Mouse (Mus musculus) gonadal fat pad, adult 2 months (tissue): ENCODE data around the gene Pth1r. TPM values are rescaled to one million over a fixed set of nuclear protein-coding genes. Genes with fewer than 3 reads are reported as not detected.

Source experiments
- DNase-seq: peaks from one replicate; pipeline ENCODE4 v3.0.0-alpha.2; 2012; ENCODE audit warnings: low read depth
- polyA plus RNA-seq: library from polyadenylated mRNA; depleted of rRNA; stranded (reverse); fragments of >200 nt; gene quantifications from 2 replicates; pipeline ENCODE4 v1.2.3, GENCODE M21; 2012

Gene Pth1r
- polyA plus RNA-seq, 1 experiment = 35.6 TPM

GRCm38 (mm10) chr9:110716775-110717174 is 30.2 kb downstream of the Pth1r start:
- no peak for DNase-seq

- no peak for DNase-seq
Observed at GRCm38 (mm10) chr9:110715426-110715825, 31.5 kb downstream of the Pth1r start.

GRCm38 (mm10) chr9:110713389-110713788 is 33.6 kb downstream of the Pth1r start:
- no peak for DNase-seq

GRCm38 (mm10) chr9:110712545-110712944 is 34.4 kb downstream of the Pth1r start:
- DNase-seq = no peak

DNA sequence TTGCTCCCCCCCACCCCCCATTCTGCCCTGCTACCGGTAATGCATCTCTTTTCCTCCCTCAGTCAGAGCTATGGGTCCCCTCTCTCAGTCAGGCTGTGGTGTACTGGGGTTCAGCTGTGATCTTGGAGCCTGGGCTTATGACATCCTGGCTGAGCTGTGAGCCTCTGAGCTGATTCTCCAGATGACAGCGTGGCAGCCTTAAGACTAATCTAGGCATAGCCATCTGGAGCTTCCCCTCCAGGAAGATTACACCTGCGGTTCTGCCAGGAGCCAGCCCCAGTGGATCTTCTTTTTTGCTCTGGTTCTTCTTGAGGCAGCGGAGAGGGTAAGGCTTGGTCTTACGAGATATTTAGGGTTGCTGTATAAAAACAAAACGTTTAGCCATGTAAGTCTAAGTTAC is 34.9 kb downstream of the Pth1r start:
- no peak for DNase-seq

- DNase-seq = no peak
Observed at GRCm38 (mm10) chr9:110711532-110711931, 35.4 kb downstream of the Pth1r start.

- DNase-seq = peak; percentile 73
Observed at GRCm38 (mm10) chr9:110709640-110710258, 37.2 kb downstream of the Pth1r start.

- no peak for DNase-seq
Observed at GRCm38 (mm10) chr9:110706784-110707183, 40.2 kb downstream of the Pth1r start.

DNA sequence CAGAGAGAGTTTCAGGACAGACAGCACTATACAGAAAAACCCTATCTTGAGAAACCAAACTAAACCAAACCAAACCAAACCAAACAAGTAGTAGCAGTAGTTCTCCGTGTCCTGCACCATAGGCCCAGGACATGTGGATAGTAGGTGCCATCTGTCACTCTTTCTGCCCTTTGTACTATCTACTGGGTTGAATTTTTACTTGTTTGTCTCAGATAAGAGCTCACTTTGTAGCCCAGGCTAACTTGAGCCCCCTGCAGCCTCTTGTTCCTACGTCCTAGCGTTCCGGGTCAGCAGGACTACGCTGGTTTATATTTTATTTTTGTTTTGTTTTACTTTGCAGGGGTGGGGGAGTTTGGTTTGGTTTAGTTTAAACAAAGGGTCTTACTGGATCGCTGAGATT is 43.0 kb downstream of the Pth1r start:
- DNase-seq = no peak

GRCm38 (mm10) chr9:110702848-110703247 is 44.1 kb downstream of the Pth1r start:
- no peak for DNase-seq

DNA sequence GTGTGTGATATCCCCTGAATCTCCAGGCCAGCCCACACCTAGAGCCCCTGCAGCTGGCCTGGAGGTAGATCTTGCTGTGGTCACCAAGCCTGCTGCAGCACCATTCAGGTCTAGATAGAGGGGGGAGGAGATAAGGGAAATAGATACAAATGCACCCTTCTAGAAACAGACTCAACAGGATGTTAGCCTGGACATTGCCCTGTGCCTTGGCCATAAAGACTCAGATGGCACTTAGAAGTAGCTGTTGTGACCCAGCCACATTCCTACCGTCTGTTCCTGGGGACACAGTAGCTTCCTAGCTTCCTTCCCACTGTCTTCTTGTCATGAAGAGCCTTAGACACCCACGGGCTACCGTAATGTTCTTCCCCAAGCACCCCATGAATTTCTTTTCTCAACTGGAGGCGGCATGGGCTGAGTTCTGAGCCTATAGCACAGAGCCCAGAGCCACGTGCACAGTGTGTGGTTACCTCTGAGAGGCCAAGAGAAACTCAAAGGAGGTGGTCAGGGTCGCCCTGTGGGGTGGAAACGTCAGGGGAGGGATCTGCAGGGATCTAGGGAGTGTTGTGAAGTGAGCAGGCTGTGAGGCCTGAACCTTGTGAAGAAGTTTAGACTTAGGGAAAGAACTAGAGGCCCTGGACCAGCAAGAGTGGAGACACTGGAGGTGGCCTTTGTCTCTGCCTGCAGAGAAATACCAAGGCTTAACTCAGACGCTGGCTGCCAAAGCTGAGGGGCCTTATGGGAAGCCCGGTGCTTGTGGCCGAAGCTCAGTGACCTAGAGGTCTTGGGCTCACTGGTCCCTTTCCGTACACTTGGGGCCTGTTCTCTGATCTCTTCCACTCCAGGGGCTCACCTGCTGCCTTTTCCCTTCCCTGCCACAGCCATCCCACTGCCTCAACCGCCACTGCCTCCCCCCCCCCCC is 45.6 kb downstream of the Pth1r start:
- no peak for DNase-seq

DNA sequence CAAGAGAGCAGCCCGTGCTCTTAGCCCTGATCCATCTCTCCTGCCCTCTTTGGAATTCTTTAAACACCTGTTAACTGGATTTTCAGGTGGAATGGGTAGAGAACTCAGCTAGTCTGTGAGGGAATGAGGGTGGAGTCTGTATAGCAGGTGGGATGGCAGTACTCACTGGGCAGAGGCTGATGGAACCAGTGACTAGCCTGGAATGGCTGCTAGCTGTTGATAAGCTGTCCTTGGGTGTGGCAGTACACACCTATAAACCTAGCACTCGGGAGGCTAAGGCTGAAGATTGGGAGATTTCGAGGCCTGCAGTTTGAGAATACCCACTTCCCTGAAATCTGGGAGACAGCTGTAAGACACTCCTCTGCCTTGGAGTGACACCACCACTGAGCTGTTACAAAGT is 47.4 kb downstream of the Pth1r start:
- no peak for DNase-seq

DNA sequence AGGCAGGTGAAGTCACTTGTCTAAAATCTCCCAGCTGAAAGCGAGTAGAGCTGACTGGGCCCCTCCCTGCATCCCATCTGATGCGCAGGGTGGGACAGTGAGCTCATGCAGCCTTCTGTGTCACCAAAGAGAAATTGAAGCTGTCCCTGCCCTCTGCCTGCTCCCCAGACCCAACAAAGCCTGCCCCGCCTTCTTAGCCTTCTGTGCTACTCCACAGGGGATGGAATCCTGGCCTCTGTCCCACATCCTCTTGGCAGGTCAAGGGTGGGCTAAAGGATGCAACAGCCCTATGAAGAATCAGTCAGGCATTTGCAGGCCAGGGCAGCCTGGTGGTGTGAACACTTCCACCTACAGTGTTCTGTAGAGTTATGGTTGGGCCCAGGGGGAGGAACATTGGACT is 49.5 kb downstream of the Pth1r start:
- DNase-seq = no peak

- no peak for DNase-seq
Observed at GRCm38 (mm10) chr9:110696427-110696826, 50.5 kb downstream of the Pth1r start.

- DNase-seq = no peak
Observed at GRCm38 (mm10) chr9:110695165-110695755, 51.7 kb downstream of the Pth1r start.

GRCm38 (mm10) chr9:110689261-110689779 is 57.6 kb downstream of the Pth1r start:
- DNase-seq = no peak

GRCm38 (mm10) chr9:110687846-110688245 is 59.1 kb downstream of the Pth1r start:
- DNase-seq = no peak

GRCm38 (mm10) chr9:110687061-110687460 is 59.9 kb downstream of the Pth1r start:
- DNase-seq = no peak

- no peak for DNase-seq
Observed at GRCm38 (mm10) chr9:110686472-110686871, 60.5 kb downstream of the Pth1r start.

- no peak for DNase-seq
Observed at GRCm38 (mm10) chr9:110685591-110685990, 61.4 kb downstream of the Pth1r start.

DNA sequence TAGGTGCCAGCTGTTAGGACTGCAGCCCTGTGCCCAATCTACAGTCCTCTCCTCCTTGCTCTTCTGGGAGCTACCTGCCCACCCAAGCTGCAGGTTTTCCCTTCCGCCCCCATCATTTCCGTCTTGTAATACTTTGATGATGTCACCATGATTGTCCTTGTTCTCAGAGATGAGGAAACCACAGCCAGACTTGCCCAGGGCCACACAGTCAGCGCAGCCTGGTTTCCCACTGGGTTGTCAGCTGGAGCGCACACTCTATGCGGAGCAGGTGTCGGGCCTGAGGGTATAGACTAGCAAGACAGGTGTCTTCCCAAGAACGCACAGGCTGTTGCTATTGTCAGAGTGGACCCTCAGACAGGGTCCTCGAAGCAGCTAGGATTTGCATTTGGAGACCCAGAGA is 61.8 kb downstream of the Pth1r start:
- DNase-seq = no peak

DNA sequence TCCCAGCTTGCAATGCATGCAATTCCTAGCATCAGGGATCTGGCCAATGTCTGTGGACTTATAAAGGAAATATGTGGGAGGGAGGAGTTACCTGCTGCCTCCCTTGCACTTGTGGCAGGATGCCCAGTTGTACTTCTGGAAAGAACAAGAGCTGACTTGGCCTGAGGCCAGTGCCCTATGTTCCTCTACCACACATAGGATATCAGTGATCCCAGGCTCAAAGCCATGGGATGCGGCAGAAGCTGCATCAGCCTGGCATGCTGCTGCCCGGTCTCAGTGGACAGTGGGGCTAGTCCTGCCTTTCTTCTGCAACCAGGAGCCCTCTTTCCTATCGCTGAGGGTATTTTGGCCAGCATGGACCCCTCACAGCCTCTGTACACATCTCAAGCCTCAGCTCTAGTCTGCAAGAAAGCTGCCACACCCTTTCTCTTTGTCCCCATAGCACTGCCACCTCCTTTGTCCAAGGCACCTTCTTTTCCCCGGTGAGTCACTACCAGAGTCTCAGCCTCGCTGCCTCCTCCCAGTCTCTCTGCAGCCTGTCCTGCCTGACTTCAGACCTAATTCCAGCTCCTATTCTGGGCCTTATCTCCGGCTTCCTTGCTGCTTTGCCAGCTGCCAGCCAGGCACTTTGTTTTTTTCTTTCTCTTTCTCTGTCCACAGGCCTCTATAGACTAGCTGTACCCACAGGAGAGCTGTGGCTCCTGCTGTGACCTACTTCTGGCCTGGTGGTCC is 62.7 kb downstream of the Pth1r start:
- DNase-seq = no peak
